ENCODE assay signal across 14 mouse cellular contexts in genomic region chr12:112306208-112306607, GRCm38 (mm10).
"Had no signal": no experiment of that assay in that cellular context is flagged by ENCODE, and none has a peak within 500 bp of the region (broad histone marks: within the 10 kb centered on the region; RNA-seq: fewer than 3 reads in every experiment).

No protein-coding gene starts in this region.

- H3K27me3 ChIP-seq: liver, embryonic 13.5 days; stomach, embryonic 15.5 days had no signal

- ATAC-seq: intestine, postnatal 0 days; liver, postnatal 0 days; lung, postnatal 0 days; midbrain, embryonic 13.5 days had no signal

- H3K4me2 ChIP-seq: limb, embryonic 12.5 days; liver, embryonic 13.5 days; midbrain, embryonic 13.5 days; stomach, embryonic 15.5 days had no signal

- H3K4me1 ChIP-seq: liver, embryonic 13.5 days; stomach, embryonic 15.5 days had no signal

- H3K27ac ChIP-seq: layer of hippocampus, adult 2 months; limb, embryonic 12.5 days; liver, embryonic 13.5 days; midbrain, embryonic 13.5 days; stomach, embryonic 15.5 days had no signal

- H3K9ac ChIP-seq: limb, embryonic 12.5 days; liver, embryonic 13.5 days; liver, postnatal 0 days; midbrain, embryonic 13.5 days; stomach, embryonic 15.5 days had no signal

- H3K9me3 ChIP-seq: limb, embryonic 12.5 days; liver, embryonic 13.5 days; midbrain, embryonic 13.5 days; stomach, embryonic 15.5 days had no signal

- H3K36me3 ChIP-seq: limb, embryonic 12.5 days; liver, embryonic 13.5 days; midbrain, embryonic 13.5 days; stomach, embryonic 15.5 days had no signal

- DNase-seq: kidney, adult 9 months; kidney, postnatal 10 days; kidney, postnatal 4 days; liver; liver, embryonic 13.5 days; liver, postnatal 0 days; lung, postnatal 36 days; thymus, postnatal 36 days had no signal

- H3K4me3 ChIP-seq: layer of hippocampus, adult 2 months; limb, embryonic 12.5 days; liver, embryonic 13.5 days; midbrain, embryonic 13.5 days; stomach, embryonic 15.5 days had no signal
